Mouse (Mus musculus) megakaryocyte, adult 5-6 weeks (primary cell): ENCODE measurements around the gene Baz2b. TPM values are rescaled to one million over a fixed set of nuclear protein-coding genes. Genes with fewer than 3 reads are reported as not detected.

Experiments used
- ATAC-seq: 2 replicates; pipeline ENCODE4 v1.8.0; 2016; ENCODE audit warnings: mild to moderate bottlenecking, inconsistent platforms; ENCODE audit not compliant: poor library complexity, severe bottlenecking
- total RNA-seq, 2 experiments: library from RNA; stranded (forward) in 1 of 2; stranded (reverse) in 1 of 2; fragments of 153-499, 151-499 nt in 1 of 2; fragments of 221-1000, 200-1000 nt in 1 of 2; gene quantifications; 2 replicates each; pipeline versions ENCODE4 v1.2.3 to v1.2.4; 2015 to 2017

Gene Baz2b
- total RNA-seq, 2 experiments from 2014 or later: 87.2 to 129 TPM

GRCm38 (mm10) chr2:60021138-60021537 lies 188.5 kb downstream of the Baz2b start:
- no peak for ATAC-seq

- peak; percentile 58 for ATAC-seq
Observed at GRCm38 (mm10) chr2:60019546-60020250, 189.9 kb downstream of the Baz2b start.

- peak; percentile 94 for ATAC-seq
Observed at GRCm38 (mm10) chr2:60018875-60019501, 190.7 kb downstream of the Baz2b start.

GRCm38 (mm10) chr2:60011526-60011925 lies 198.1 kb downstream of the Baz2b start:
- no peak for ATAC-seq

GRCm38 (mm10) chr2:60003665-60004045 lies 206.0 kb downstream of the Baz2b start:
- ATAC-seq: no peak

GRCm38 (mm10) chr2:60003038-60003664 lies 206.5 kb downstream of the Baz2b start:
- no peak for ATAC-seq

GRCm38 (mm10) chr2:60000268-60000667 lies 209.4 kb downstream of the Baz2b start:
- no peak for ATAC-seq

- ATAC-seq: no peak
Observed at GRCm38 (mm10) chr2:59997479-59998228, 212.0 kb downstream of the Baz2b start.

- ATAC-seq: no peak
Observed at GRCm38 (mm10) chr2:59996911-59997310, 212.7 kb downstream of the Baz2b start.

GRCm38 (mm10) chr2:59993190-59993535 lies 216.5 kb downstream of the Baz2b start:
- ATAC-seq: no peak

GRCm38 (mm10) chr2:59992488-59993189 lies 217.0 kb downstream of the Baz2b start:
- no peak for ATAC-seq

- no peak for ATAC-seq
Observed at GRCm38 (mm10) chr2:59991775-59992174, 217.9 kb downstream of the Baz2b start.

- ATAC-seq: no peak
Observed at GRCm38 (mm10) chr2:59987521-59987920, 222.1 kb downstream of the Baz2b start.

GRCm38 (mm10) chr2:59979488-59980220 lies 230.0 kb downstream of the Baz2b start:
- no peak for ATAC-seq

- no peak for ATAC-seq
Observed at GRCm38 (mm10) chr2:59976680-59977079, 233.0 kb downstream of the Baz2b start.

- ATAC-seq: 0 out of 2 replicates have a peak, but pooled peaks have one; percentile 47
Observed at GRCm38 (mm10) chr2:59975772-59976171, 233.9 kb downstream of the Baz2b start.

- ATAC-seq: no peak
Observed at GRCm38 (mm10) chr2:59973962-59974361, 235.7 kb downstream of the Baz2b start.

- no peak for ATAC-seq
Observed at GRCm38 (mm10) chr2:59973104-59973641, 236.5 kb downstream of the Baz2b start.

- ATAC-seq: no peak
Observed at GRCm38 (mm10) chr2:59970511-59970910, 239.1 kb downstream of the Baz2b start.

GRCm38 (mm10) chr2:59969099-59969498 lies 240.5 kb downstream of the Baz2b start:
- peak; percentile 67 for ATAC-seq
